Mouse (Mus musculus) heart, postnatal 0 days (tissue): Measurements from ENCODE around the gene Cnn3. TPM values are rescaled to one million over a fixed set of nuclear protein-coding genes. Genes with fewer than 3 reads are reported as not detected.

ENCODE experiments used
- ATAC-seq: fragments of 200-750 bp; cut with Nextera tagmentation; 2 replicates; pipeline ENCODE4 v1.8.0; 2017; ENCODE audit warnings: low read depth, moderate number of reproducible peaks, moderate library complexity; ENCODE audit not compliant: insufficient read depth
- DNase-seq: peaks from one replicate; pipeline ENCODE4 v3.0.0-alpha.2; 2016; ENCODE audit warnings: low spot score
- H3K27ac ChIP-seq: fragments of 300-500 bp; sonication (generic); 2 replicates; pipeline ENCODE4 v1.5.1; 2014; ENCODE audit warnings: low read depth, mild to moderate bottlenecking
- H3K27me3 ChIP-seq: fragments of 300-500 bp; sonication (generic); 2 replicates; pipeline ENCODE4 v1.6.1; 2014; ENCODE audit warnings: low read length, mixed read lengths; ENCODE audit not compliant: control insufficient read depth, insufficient read depth
- H3K36me3 ChIP-seq: fragments of 300-500 bp; sonication (generic); replicated peaks from 2 replicates; pipeline ENCODE4 v1.6.1; 2014; ENCODE audit warnings: low read length, mixed read lengths; ENCODE audit not compliant: control insufficient read depth, insufficient read depth
- H3K4me1 ChIP-seq: fragments of 300-500 bp; sonication (generic); 2 replicates; pipeline ENCODE4 v1.6.1; 2014; ENCODE audit warnings: antibody characterized with exemption; ENCODE audit not compliant: control insufficient read depth, insufficient read depth
- H3K4me2 ChIP-seq: fragments of 300-500 bp; sonication (generic); 2 replicates; pipeline ENCODE4 v1.6.1; 2014; ENCODE audit warnings: low read depth, mild to moderate bottlenecking, low read length, moderate library complexity
- H3K4me3 ChIP-seq: fragments of 300-500 bp; sonication (generic); 2 replicates; pipeline ENCODE4 v1.5.1; 2014; ENCODE audit warnings: low read depth, low read length
- H3K9ac ChIP-seq: fragments of 300-500 bp; sonication (generic); replicated peaks from 2 replicates; pipeline ENCODE4 v1.6.1; 2014; ENCODE audit warnings: low read depth, low read length, mixed read lengths
- H3K9me3 ChIP-seq: fragments of 300-500 bp; sonication (generic); replicated peaks from 2 replicates; pipeline ENCODE4 v1.6.1; 2016; ENCODE audit warnings: low read length; ENCODE audit not compliant: control insufficient read depth
- CTCF ChIP-seq: IDR thresholded peaks from 2 replicates; pipeline ENCODE4 v1.5.1; 2016; ENCODE audit warnings: antibody characterized with exemption, control low read depth, low read depth
- EP300 ChIP-seq: IDR thresholded peaks from 2 replicates; pipeline ENCODE4 v1.6.1; 2016; ENCODE audit warnings: antibody characterized with exemption, low read depth
- WGBS: fragments of 180-500 bp; shearing (Covaris S2); extraction: QIAGEN DNeasy Blood & Tissue Kit; methylation state at CpG from one replicate; pipeline ENCODE4 v1.1.7; 2014; 5-methylcytosine and 5-hydroxymethylcytosine counted together
- polyA plus RNA-seq: library from polyadenylated mRNA; unstranded; fragments of >200 nt; fragmentation: Nextera tagmentation; extraction: Ambion mirVana; gene quantifications from 2 replicates; pipeline ENCODE4 v1.2.1, GENCODE M21; 2015
- total RNA-seq: library from RNA; depleted of rRNA; stranded (reverse); fragments of >200 nt; gene quantifications from 2 replicates; pipeline ENCODE4 v1.2.3, GENCODE M21; 2014; ENCODE audit warnings: low replicate concordance

The Cnn3 gene
- total and polyA plus RNA-seq, 2 experiments from 2014 or later = 132 to 190 TPM

DNA sequence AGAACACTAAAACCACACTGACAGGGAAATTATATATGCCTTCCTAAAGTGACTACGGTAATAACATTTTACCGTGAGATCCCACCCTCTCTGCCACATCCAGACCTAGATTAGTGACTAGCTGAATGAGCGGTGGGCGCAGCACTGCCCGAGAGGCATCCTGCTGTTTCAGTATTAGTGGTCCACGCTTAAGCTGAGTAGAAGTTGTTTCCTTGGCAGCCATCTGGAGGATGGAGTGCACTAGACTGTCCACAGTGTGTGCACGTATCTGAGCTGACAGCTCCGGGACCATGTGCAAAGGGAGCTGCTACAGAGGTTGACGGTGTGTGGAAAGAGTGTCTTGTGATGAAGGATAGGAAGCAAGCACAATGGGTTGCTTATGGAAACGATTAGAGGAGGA is 39.5 kb downstream of the Cnn3 start:
- H3K4me2 ChIP-seq = no peak overlapping the region
- WGBS = 79% methylated on average over 10 of the region's 10 CpGs
- H3K4me1 ChIP-seq = peaks cover 8% of the 10 kb centered on the region; the same call in 1 of the 2 replicates
- H3K36me3 ChIP-seq = 0 out of 2 replicates have a peak, but pooled peaks cover 5% of the 10 kb centered on the region
- H3K27me3 ChIP-seq = no peaks in the 10 kb centered on the region
- H3K27ac ChIP-seq = no peak overlapping the region
- ATAC-seq (no peak), DNase-seq (no peak)
- no peaks in the 10 kb centered on the region for H3K9me3 ChIP-seq
- no peak overlapping the region for H3K4me3 ChIP-seq
- no peak overlapping the region for H3K9ac ChIP-seq
- no peak for TF ChIP-seq EP300
- TF ChIP-seq CTCF = no peak

DNA sequence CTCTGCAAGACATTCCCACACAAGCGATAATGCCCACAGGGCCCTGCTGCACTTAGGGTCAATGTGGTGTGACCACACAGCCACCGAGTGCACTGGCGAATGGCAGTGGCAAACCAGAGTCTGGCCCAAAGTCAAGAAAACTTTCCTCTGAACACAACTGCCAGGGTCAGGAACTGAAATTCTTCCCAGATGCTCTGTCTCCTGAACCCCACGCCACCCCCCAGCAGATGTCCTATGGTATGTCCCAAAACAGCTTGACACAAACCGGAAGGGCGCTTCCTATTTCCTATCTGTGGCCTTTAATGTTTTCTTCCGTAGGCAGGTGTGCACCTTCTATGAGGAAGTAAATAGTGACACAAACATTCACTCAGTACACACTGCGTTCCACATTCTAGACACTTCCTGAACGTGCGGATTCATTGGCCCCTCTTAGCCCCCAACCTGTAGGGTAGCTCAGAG is 40.8 kb downstream of the Cnn3 start:
- no peak overlapping the region for H3K27ac ChIP-seq
- TF ChIP-seq CTCF = no peak
- TF ChIP-seq EP300 = no peak
- H3K4me2 ChIP-seq = no peak overlapping the region
- H3K4me1 ChIP-seq = peaks cover 8% of the 10 kb centered on the region; the same call in 1 of the 2 replicates
- H3K4me3 ChIP-seq = no peak overlapping the region
- H3K9ac ChIP-seq = no peak overlapping the region
- 74% methylated on average over 10 of the region's 10 CpGs for WGBS
- H3K27me3 ChIP-seq = no peaks in the 10 kb centered on the region
- no peaks in the 10 kb centered on the region for H3K9me3 ChIP-seq
- no peak for ATAC-seq
- no peaks in the 10 kb centered on the region for H3K36me3 ChIP-seq
- DNase-seq = no peak

DNA sequence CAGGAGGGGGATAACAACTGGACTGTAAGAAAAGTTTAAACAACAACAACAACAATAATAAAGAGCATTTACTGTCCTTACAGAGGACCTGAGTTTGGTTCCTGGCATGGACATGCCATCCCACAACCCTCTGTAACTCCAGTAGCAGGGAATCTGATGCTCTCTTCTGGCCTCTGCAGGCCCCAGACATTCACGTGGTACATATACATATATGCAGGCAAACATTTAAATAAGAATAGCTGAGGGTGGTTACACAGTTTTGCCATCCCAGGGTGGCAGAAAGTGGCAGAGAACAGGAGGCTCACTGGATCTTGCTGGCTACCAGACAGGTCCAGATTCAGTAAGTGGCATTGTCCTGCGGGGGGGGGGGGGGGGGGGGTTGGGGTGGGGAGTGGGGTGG is 41.8 kb downstream of the Cnn3 start:
- TF ChIP-seq EP300 (no peak), CTCF (no peak)
- no peaks in the 10 kb centered on the region for H3K9me3 ChIP-seq
- H3K4me2 ChIP-seq = no peak overlapping the region
- no peaks in the 10 kb centered on the region for H3K36me3 ChIP-seq
- peaks cover 8% of the 10 kb centered on the region; the same call in 1 of the 2 replicates for H3K4me1 ChIP-seq
- 41% methylated on average over 1 of the region's 2 CpGs for WGBS
- no peak for DNase-seq
- no peak overlapping the region for H3K27ac ChIP-seq
- no peak for ATAC-seq
- H3K9ac ChIP-seq = no peak overlapping the region
- H3K27me3 ChIP-seq = no peaks in the 10 kb centered on the region
- no peak overlapping the region for H3K4me3 ChIP-seq

DNA sequence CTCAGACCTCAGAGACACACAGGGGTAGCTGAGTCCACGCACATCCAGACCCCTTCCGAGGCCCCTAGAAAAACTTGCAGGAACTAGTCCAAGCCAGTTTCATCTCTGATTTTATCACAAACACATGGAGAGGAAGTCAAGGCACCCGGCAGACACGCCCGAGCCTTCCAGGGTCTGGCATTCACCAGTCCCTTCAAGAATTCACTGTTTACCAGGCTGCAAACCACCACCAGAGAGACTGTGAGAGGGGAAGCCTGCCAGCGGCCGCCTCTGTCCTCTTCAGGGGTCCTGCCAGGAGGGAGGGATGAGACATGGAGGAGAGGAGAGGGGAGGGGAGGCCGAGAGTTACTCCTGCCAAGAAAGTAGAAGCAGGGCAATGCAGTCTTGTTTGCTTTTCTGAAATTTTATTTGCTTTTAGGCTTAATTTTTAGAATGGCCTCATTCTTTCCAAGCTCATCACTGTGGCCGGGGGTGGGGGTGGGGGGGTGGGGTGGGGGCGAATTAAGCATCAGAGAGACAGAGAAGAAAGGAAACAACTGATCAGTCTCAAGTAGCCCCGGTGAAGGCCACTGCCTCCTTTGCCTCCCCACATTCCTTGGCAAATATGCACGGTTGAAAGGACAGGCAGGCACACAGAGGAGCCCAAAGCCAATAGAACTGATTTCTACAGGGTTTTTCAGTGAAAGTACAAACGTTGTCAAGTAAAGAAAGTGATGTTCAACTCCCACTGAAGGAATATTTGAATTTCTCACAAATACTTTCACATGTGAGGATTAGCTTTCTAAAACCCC is 43.1 kb downstream of the Cnn3 start:
- 7% methylated on average over 12 of the region's 13 CpGs for WGBS

DNA sequence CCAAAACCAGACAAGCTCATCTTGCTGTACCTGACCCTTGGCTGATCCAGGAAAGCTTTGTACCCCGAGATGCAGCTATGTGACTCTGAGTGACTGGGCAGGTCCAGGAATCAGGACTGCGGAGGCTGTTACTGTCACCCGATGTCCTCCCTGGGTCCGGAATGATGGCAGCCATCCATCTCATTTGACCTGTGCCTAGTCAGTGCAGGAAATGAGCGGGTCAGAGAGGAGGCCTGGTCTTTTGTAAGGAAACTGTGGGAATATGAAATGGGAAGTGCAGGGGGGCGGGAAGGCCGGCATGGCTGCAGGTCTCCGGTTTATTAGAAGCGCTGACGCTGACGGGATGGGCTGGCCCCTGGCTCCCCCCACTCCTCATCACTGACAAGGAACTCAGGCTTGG is 45.4 kb downstream of the Cnn3 start:
- Histone ChIP-seq H3K9me3 (no peaks in the 10 kb centered on the region), H3K4me1 (peaks cover 12% of the 10 kb centered on the region; the same call in 1 of the 2 replicates), H3K27me3 (no peaks in the 10 kb centered on the region), H3K36me3 (no peaks in the 10 kb centered on the region), H3K4me3 (no peak overlapping the region), H3K9ac (no peak overlapping the region), H3K4me2 (0 out of 2 replicates have a peak overlapping the region, but pooled peaks have one; percentile 13), H3K27ac (no peak overlapping the region)
- DNase-seq = no peak
- TF ChIP-seq CTCF (no peak), EP300 (no peak)
- 56% methylated on average over 11 of the region's 11 CpGs for WGBS
- ATAC-seq = peak; percentile 49

More for the DNA sequence above, 43.1 kb downstream of the Cnn3 start:
- H3K9me3 ChIP-seq = no peaks in the 10 kb centered on the region
- H3K27ac ChIP-seq = no peak overlapping the region
- no peak overlapping the region for H3K9ac ChIP-seq
- peaks cover 8% of the 10 kb centered on the region; the same call in 1 of the 2 replicates for H3K4me1 ChIP-seq
- H3K4me3 ChIP-seq = no peak overlapping the region
- peak overlapping the region; percentile 4 for H3K4me2 ChIP-seq
- peak; percentile 37; the same call in 1 of the 2 replicates for ATAC-seq
- H3K36me3 ChIP-seq = no peaks in the 10 kb centered on the region
- DNase-seq = no peak
- TF ChIP-seq EP300 (no peak), CTCF (no peak)
- no peaks in the 10 kb centered on the region for H3K27me3 ChIP-seq
